Mouse (Mus musculus) lung, embryonic 16.5 days (tissue): ENCODE results near the gene Medag. TPM values are rescaled to one million over a fixed set of nuclear protein-coding genes. Genes with fewer than 3 reads are reported as not detected.

Experiments used
- ATAC-seq: fragments of 200-750 bp; cut with Nextera tagmentation; 2 replicates; pipeline ENCODE4 v1.8.0; 2017; ENCODE audit warnings: low read depth, mild to moderate bottlenecking, moderate library complexity
- H3K27ac ChIP-seq: fragments of 300-500 bp; sonication (generic); 2 replicates; pipeline ENCODE4 v1.5.1; 2014; ENCODE audit warnings: mild to moderate bottlenecking, control low read depth, low read length
- H3K27me3 ChIP-seq: fragments of 300-500 bp; sonication (generic); 2 replicates; pipeline ENCODE4 v1.6.1; 2014; ENCODE audit warnings: low read depth, low read length, mixed read lengths; ENCODE audit not compliant: control insufficient read depth, insufficient read depth
- H3K36me3 ChIP-seq: fragments of 300-500 bp; sonication (generic); 2 replicates; pipeline ENCODE4 v1.6.1; 2014; ENCODE audit warnings: low read length; ENCODE audit not compliant: control insufficient read depth, insufficient read depth
- H3K4me1 ChIP-seq: fragments of 300-500 bp; sonication (generic); replicated peaks from 2 replicates; pipeline ENCODE4 v1.6.1; 2014; ENCODE audit warnings: low read length, mixed read lengths; ENCODE audit not compliant: control insufficient read depth, insufficient read depth
- H3K4me2 ChIP-seq: fragments of 300-500 bp; sonication (generic); 2 replicates; pipeline ENCODE4 v1.6.1; 2014; ENCODE audit warnings: low read depth, low read length, control low read depth
- H3K4me3 ChIP-seq: fragments of 300-500 bp; sonication (generic); 2 replicates; pipeline ENCODE4 v1.5.1; 2014; ENCODE audit warnings: mild to moderate bottlenecking, low read length, control low read depth
- H3K9ac ChIP-seq: fragments of 300-500 bp; sonication (generic); 2 replicates; pipeline ENCODE4 v1.6.1; 2014; ENCODE audit warnings: low read length, control low read depth
- H3K9me3 ChIP-seq: fragments of 300-500 bp; sonication (generic); 2 replicates; pipeline ENCODE4 v1.6.1; 2016; ENCODE audit warnings: low read length; ENCODE audit not compliant: control insufficient read depth
- WGBS: fragments of 180-500 bp; shearing (Covaris S2); extraction: QIAGEN DNeasy Blood & Tissue Kit; methylation state at CpG from one replicate; pipeline ENCODE4 v1.1.7; 2014; 5-methylcytosine and 5-hydroxymethylcytosine counted together
- polyA plus RNA-seq: library from polyadenylated mRNA; unstranded; fragments of >200 nt; fragmentation: Nextera tagmentation; extraction: Ambion mirVana; gene quantifications from 2 replicates; pipeline ENCODE4 v1.2.1, GENCODE M21; 2015

The Medag gene
- polyA plus RNA-seq, 1 experiment from 2014 or later = 1.2 TPM

DNA sequence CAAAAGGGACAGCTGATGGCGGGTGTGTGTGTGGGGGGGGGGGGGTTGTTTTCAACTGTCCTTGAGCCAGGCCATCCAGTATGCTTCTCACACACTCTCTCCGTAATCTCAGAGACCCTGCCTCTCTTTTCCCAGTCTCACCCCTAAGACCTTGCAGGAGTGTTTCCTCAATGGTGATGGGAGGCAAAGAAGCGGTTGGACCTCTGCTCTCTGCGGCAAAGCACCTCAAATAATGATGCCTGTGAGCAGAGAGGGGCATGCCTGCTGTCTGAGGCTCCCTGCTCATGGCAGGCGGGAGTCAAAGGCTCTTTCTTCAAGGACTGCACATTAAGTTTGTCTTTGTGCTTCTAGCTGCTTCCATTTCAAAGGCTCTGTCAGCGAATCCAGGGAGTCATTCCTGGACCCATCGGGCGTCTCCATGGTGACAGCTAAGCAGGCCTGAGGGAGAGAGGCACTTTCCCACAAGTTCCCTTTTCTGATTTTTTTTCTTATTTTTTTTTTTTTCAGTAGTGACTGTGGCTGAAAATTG lies 31.1 kb upstream of the Medag start:
- no peak for ATAC-seq
- peaks cover 19% of the 10 kb centered on the region for H3K4me1 ChIP-seq
- no peaks in the 10 kb centered on the region for H3K9me3 ChIP-seq
- no peaks in the 10 kb centered on the region for H3K36me3 ChIP-seq
- WGBS = 40% methylated on average over 8 of the region's 8 CpGs
- H3K27me3 ChIP-seq = no peaks in the 10 kb centered on the region
- H3K4me3 ChIP-seq = no peak overlapping the region
- no peak overlapping the region for H3K4me2 ChIP-seq
- H3K27ac ChIP-seq = no peak overlapping the region
- no peak overlapping the region for H3K9ac ChIP-seq

- no peak overlapping the region for H3K9ac ChIP-seq
- no peaks in the 10 kb centered on the region for H3K9me3 ChIP-seq
- no peak overlapping the region for H3K4me3 ChIP-seq
- H3K4me1 ChIP-seq = peaks cover 14% of the 10 kb centered on the region
- no peaks in the 10 kb centered on the region for H3K27me3 ChIP-seq
- H3K27ac ChIP-seq = no peak overlapping the region; the same call in 1 of the 2 replicates
- 0 out of 2 replicates have a peak, but pooled peaks have one; percentile 26 for ATAC-seq
- H3K4me2 ChIP-seq = no peak overlapping the region
- 34% methylated on average over 4 of the region's 4 CpGs for WGBS
- H3K36me3 ChIP-seq = no peaks in the 10 kb centered on the region
Observed at GRCm38 (mm10) chr5:149381948-149382347, 29.6 kb upstream of the Medag start.

GRCm38 (mm10) chr5:149382601-149383000 lies 28.9 kb upstream of the Medag start:
- Histone ChIP-seq H3K4me2 (no peak overlapping the region), H3K4me3 (no peak overlapping the region), H3K4me1 (peaks cover 7% of the 10 kb centered on the region; the same call in 1 of the 2 replicates), H3K27ac (no peak overlapping the region), H3K27me3 (no peaks in the 10 kb centered on the region), H3K9ac (no peak overlapping the region), H3K9me3 (no peaks in the 10 kb centered on the region), H3K36me3 (no peaks in the 10 kb centered on the region)
- ATAC-seq = no peak
- 75% methylated on average over 5 of the region's 5 CpGs for WGBS

DNA sequence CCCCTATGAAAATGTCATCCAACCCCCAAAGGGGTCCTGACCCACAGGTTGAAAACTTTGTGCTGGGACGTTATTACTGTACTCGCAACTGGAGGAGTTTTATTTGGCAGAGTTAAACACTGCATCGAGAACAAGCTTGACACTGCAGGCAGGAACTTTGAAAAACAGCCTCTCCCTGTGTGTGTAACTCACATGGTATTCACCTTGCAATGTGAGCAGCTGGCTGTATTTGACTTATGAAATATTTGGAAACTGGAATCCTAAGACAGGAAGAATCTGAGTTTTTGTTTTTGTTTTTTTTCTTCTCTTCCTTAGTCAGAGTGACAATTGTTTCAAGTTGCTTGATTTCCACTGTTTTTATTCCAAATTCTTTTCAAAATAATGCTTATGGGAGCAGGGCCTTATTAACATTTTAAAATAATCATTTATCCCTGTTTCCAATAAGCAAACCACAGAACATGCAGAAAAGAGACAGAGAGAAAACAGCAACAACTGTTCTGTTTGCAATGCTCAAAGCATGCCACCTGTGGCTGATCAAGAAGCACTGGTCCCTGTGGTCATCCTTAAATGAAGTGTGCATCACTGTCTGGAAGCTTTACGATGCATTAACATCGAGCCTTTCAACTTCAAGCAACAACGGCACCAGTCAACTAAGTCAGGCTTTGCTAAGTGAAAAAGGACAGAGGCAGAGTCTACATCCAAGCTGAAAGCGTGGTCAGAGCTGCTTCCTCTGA lies 26.2 kb upstream of the Medag start:
- no peaks in the 10 kb centered on the region for H3K27me3 ChIP-seq
- H3K4me2 ChIP-seq = no peak overlapping the region
- H3K9me3 ChIP-seq = no peaks in the 10 kb centered on the region
- H3K27ac ChIP-seq = no peak overlapping the region
- H3K4me3 ChIP-seq = no peak overlapping the region
- H3K9ac ChIP-seq = no peak overlapping the region
- ATAC-seq = no peak
- WGBS = 78% methylated on average over 7 of the region's 7 CpGs
- H3K36me3 ChIP-seq = no peaks in the 10 kb centered on the region
- H3K4me1 ChIP-seq = peaks cover 11% of the 10 kb centered on the region

- no peak overlapping the region for H3K27ac ChIP-seq
- H3K4me2 ChIP-seq = no peak overlapping the region
- whole genome bisulfite sequencing = 41% methylated on average over 5 of the region's 5 CpGs
- no peak overlapping the region for H3K9ac ChIP-seq
- no peaks in the 10 kb centered on the region for H3K9me3 ChIP-seq
- no peaks in the 10 kb centered on the region for H3K27me3 ChIP-seq
- H3K4me3 ChIP-seq = no peak overlapping the region
- no peak for ATAC-seq
- H3K4me1 ChIP-seq = peaks cover 18% of the 10 kb centered on the region
- H3K36me3 ChIP-seq = no peaks in the 10 kb centered on the region
Observed at GRCm38 (mm10) chr5:149386294-149386850, 25.2 kb upstream of the Medag start.

GRCm38 (mm10) chr5:149388947-149389346 lies 22.6 kb upstream of the Medag start:
- H3K4me1 ChIP-seq = peaks cover 23% of the 10 kb centered on the region
- H3K9me3 ChIP-seq = no peaks in the 10 kb centered on the region; the same call in 1 of the 2 replicates
- peak overlapping the region; percentile 10; the same call in 1 of the 2 replicates for H3K27ac ChIP-seq
- no peaks in the 10 kb centered on the region for H3K36me3 ChIP-seq
- ATAC-seq = no peak
- H3K4me2 ChIP-seq = no peak overlapping the region
- no peak overlapping the region for H3K4me3 ChIP-seq
- 71% methylated on average over 5 of the region's 5 CpGs for WGBS
- H3K9ac ChIP-seq = no peak overlapping the region
- H3K27me3 ChIP-seq = no peaks in the 10 kb centered on the region

GRCm38 (mm10) chr5:149389548-149390211 lies 21.9 kb upstream of the Medag start:
- Histone ChIP-seq H3K36me3 (no peaks in the 10 kb centered on the region), H3K27me3 (no peaks in the 10 kb centered on the region), H3K4me2 (no peak overlapping the region), H3K4me3 (no peak overlapping the region), H3K9ac (no peak overlapping the region), H3K9me3 (no peaks in the 10 kb centered on the region; the same call in 1 of the 2 replicates), H3K4me1 (peaks cover 23% of the 10 kb centered on the region), H3K27ac (no peak overlapping the region)
- WGBS = 25% methylated on average over 11 of the region's 11 CpGs
- peak; percentile 61 for ATAC-seq

- H3K4me1 ChIP-seq = peaks cover 23% of the 10 kb centered on the region
- H3K9me3 ChIP-seq = no peaks in the 10 kb centered on the region; the same call in 1 of the 2 replicates
- peak; percentile 76 for ATAC-seq
- peak overlapping the region; percentile 79 for H3K27ac ChIP-seq
- peak overlapping the region; percentile 42 for H3K9ac ChIP-seq
- 2% methylated on average over 18 of the region's 18 CpGs for WGBS
- peak overlapping the region; percentile 44 for H3K4me2 ChIP-seq
- peak overlapping the region; percentile 18; the same call in 1 of the 2 replicates for H3K4me3 ChIP-seq
- no peaks in the 10 kb centered on the region for H3K36me3 ChIP-seq
- H3K27me3 ChIP-seq = no peaks in the 10 kb centered on the region
Observed at GRCm38 (mm10) chr5:149391574-149392375, 19.8 kb upstream of the Medag start.
